Mouse (Mus musculus) embryonic facial prominence, embryonic 12.5 days (tissue): ENCODE measurements around the gene Selp. TPM values are rescaled to one million over a fixed set of nuclear protein-coding genes. Genes with fewer than 3 reads are reported as not detected.

ENCODE experiments used
- ATAC-seq: fragments of 200-750 bp; cut with Nextera tagmentation; 2 replicates; pipeline ENCODE4 v1.8.0; 2017; ENCODE audit not compliant: insufficient number of reproducible peaks, insufficient read depth, low FRiP score, low TSS enrichment
- H3K27ac ChIP-seq: fragments of 300-500 bp; sonication (generic); 2 replicates; pipeline ENCODE4 v1.5.1; 2016; ENCODE audit warnings: mild to moderate bottlenecking
- H3K27me3 ChIP-seq: fragments of 300-500 bp; sonication (generic); 2 replicates; pipeline ENCODE4 v1.6.1; 2016; ENCODE audit warnings: mild to moderate bottlenecking, moderate library complexity
- H3K36me3 ChIP-seq: fragments of 300-500 bp; sonication (generic); 2 replicates; pipeline ENCODE4 v1.6.1; 2016; ENCODE audit warnings: mild to moderate bottlenecking
- H3K4me1 ChIP-seq: fragments of 300-500 bp; sonication (generic); 2 replicates; pipeline ENCODE4 v1.6.1; 2016
- H3K4me2 ChIP-seq: fragments of 300-500 bp; sonication (generic); replicated peaks from 2 replicates; pipeline ENCODE4 v1.6.1; 2016; ENCODE audit warnings: mild to moderate bottlenecking, moderate library complexity
- H3K4me3 ChIP-seq: fragments of 300-500 bp; sonication (generic); 2 replicates; pipeline ENCODE4 v1.5.1; 2016; ENCODE audit warnings: mild to moderate bottlenecking
- H3K9ac ChIP-seq: fragments of 300-500 bp; sonication (generic); 2 replicates; pipeline ENCODE4 v1.6.1; 2016; ENCODE audit warnings: mild to moderate bottlenecking, moderate library complexity
- H3K9me3 ChIP-seq: fragments of 300-500 bp; sonication (generic); 2 replicates; pipeline ENCODE4 v1.6.1; 2016; ENCODE audit warnings: mild to moderate bottlenecking, moderate library complexity
- WGBS: fragments of 180-500 bp; shearing (Covaris S2); methylation state at CpG from one replicate; pipeline ENCODE4 v1.1.7; 2016; 5-methylcytosine and 5-hydroxymethylcytosine counted together
- polyA plus RNA-seq: library from polyadenylated mRNA; unstranded; fragments of >200 nt; fragmentation: Nextera tagmentation; extraction: Ambion mirVana; gene quantifications from 2 replicates; pipeline ENCODE4 v1.2.1, GENCODE M21; 2016

Selp gene
- not detected in 2 replicates for polyA plus RNA-seq

- no peak for ATAC-seq
- 69% methylated on average over 8 of the region's 8 CpGs for WGBS
Observed at GRCm38 (mm10) chr1:164114947-164115493, at the start of gene Selp. Selp (plus strand) TSS chr1:164115264.

DNA sequence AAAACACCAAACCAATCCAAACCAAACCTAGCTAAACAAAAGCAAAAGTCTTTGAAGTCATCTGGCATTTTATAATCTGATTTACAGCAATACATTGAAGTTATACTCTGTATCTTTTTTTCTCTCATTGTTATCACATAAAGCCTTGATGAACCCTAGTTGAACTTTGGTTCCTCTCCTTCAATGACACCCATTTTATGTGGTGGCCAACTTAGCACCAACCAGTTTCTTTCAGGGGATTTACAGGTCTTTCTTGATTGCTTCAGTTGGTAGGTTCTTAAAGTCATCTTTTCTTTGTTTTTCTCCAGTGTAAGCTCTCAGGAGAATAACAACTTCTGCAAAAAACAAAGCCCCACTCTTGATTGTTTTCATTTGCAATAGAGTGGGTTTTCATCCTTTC lies 45.8 kb upstream of the Selp start:
- no peak overlapping the region for H3K4me2 ChIP-seq
- no peaks in the 10 kb centered on the region for H3K36me3 ChIP-seq
- ATAC-seq: no peak
- no peak overlapping the region for H3K27ac ChIP-seq
- H3K9ac ChIP-seq: no peak overlapping the region
- H3K4me1 ChIP-seq: no peaks in the 10 kb centered on the region
- no peak overlapping the region for H3K4me3 ChIP-seq
- H3K9me3 ChIP-seq: no peaks in the 10 kb centered on the region
- no peaks in the 10 kb centered on the region for H3K27me3 ChIP-seq

More at GRCm38 (mm10) chr1:164114947-164115493, at the start of gene Selp:
- Histone ChIP-seq H3K4me2 (no peak within 1 kb of the TSS), H3K9me3 (no peaks in the 10 kb centered on the region), H3K4me3 (no peak within 1 kb of the TSS), H3K9ac (no peak within 1 kb of the TSS), H3K4me1 (no peaks in the 10 kb centered on the region), H3K27me3 (no peaks in the 10 kb centered on the region), H3K36me3 (no peaks in the 10 kb centered on the region), H3K27ac (no peak within 1 kb of the TSS)

- Histone ChIP-seq H3K4me2 (no peak overlapping the region), H3K4me1 (no peaks in the 10 kb centered on the region), H3K9ac (no peak overlapping the region), H3K27ac (no peak overlapping the region), H3K9me3 (no peaks in the 10 kb centered on the region), H3K4me3 (no peak overlapping the region), H3K27me3 (no peaks in the 10 kb centered on the region), H3K36me3 (no peaks in the 10 kb centered on the region)
- no peak for ATAC-seq
- WGBS: 83% methylated on average over 4 of the region's 4 CpGs
Observed at GRCm38 (mm10) chr1:164070461-164070860, 44.6 kb upstream of the Selp start.

GRCm38 (mm10) chr1:164071111-164071510 lies 44.0 kb upstream of the Selp start:
- Histone ChIP-seq H3K9ac (no peak overlapping the region), H3K4me1 (no peaks in the 10 kb centered on the region), H3K4me2 (no peak overlapping the region), H3K36me3 (no peaks in the 10 kb centered on the region), H3K27me3 (no peaks in the 10 kb centered on the region), H3K4me3 (no peak overlapping the region), H3K27ac (no peak overlapping the region), H3K9me3 (no peaks in the 10 kb centered on the region)
- no peak for ATAC-seq
- WGBS: 90% methylated on average over 7 of the region's 7 CpGs

DNA sequence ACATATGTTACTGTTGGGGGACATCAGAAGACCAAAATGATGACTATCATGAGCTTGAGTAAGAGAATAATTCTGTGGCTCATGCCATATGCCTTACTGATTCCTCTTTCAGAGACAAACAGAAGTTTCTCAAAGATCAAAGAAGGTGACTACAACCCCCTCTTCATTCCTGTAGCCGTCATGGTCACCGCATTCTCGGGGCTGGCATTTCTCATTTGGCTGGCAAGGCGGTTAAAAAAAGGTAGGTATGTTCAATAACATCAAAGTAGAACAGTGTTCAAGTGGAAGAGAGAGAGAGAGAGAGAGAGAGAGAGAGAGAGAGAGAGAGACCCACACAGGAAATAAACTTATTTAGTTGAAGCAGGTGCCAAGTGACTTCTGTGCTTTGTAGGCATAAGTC lies 43.1 kb upstream of the Selp start:
- no peak overlapping the region for H3K9ac ChIP-seq
- no peak overlapping the region for H3K4me3 ChIP-seq
- 88% methylated on average over 4 of the region's 4 CpGs for WGBS
- H3K27me3 ChIP-seq: no peaks in the 10 kb centered on the region
- no peaks in the 10 kb centered on the region for H3K36me3 ChIP-seq
- no peak overlapping the region for H3K27ac ChIP-seq
- no peaks in the 10 kb centered on the region for H3K9me3 ChIP-seq
- no peak overlapping the region for H3K4me2 ChIP-seq
- no peak for ATAC-seq
- no peaks in the 10 kb centered on the region for H3K4me1 ChIP-seq

DNA sequence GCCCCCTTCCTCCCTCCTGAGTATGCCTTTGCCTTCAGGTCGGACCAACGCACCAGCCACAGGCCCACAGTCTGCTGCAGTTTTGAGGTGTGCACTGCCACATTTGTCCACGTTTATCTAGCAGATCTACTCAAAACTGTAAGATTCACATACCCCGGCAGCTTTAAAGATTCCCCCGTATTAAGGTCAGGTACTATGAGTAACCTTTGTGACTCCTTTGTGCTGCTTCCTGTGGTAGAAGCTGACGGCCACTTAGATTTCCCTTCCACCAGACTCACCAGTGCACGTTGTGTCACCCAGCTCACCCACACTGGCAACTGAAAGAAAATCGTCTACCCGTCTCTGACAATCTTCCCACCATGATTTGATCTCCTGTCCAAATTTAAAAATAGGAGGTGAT lies 42.0 kb upstream of the Selp start:
- Histone ChIP-seq H3K9ac (no peak overlapping the region), H3K4me3 (no peak overlapping the region), H3K4me1 (no peaks in the 10 kb centered on the region), H3K9me3 (no peaks in the 10 kb centered on the region), H3K27me3 (no peaks in the 10 kb centered on the region), H3K27ac (no peak overlapping the region), H3K36me3 (no peaks in the 10 kb centered on the region), H3K4me2 (no peak overlapping the region)
- ATAC-seq: no peak
- WGBS: 88% methylated on average over 9 of the region's 9 CpGs

DNA sequence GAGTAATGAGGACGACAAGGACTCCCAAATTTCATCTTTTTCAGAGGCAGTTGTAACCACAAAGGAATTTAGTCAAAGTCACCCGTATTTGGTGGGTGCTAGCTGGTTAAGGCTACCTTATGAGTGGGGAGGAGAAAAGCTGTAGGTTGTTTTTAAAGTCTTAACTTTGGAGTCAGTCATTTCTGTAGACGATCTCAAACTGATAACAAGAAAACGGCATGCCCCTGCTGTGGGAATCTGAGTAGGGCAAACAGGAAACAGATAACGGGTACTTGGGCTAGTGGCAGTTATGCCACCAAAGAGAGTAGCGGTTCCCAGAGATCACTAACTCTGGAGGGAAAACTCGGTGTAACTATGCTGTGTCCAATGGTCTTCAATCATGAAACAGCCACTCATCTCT lies 41.3 kb upstream of the Selp start:
- H3K27ac ChIP-seq: no peak overlapping the region
- no peaks in the 10 kb centered on the region for H3K9me3 ChIP-seq
- H3K4me3 ChIP-seq: no peak overlapping the region
- ATAC-seq: no peak
- H3K9ac ChIP-seq: no peak overlapping the region
- no peaks in the 10 kb centered on the region for H3K27me3 ChIP-seq
- no peak overlapping the region for H3K4me2 ChIP-seq
- 82% methylated on average over 7 of the region's 7 CpGs for WGBS
- no peaks in the 10 kb centered on the region for H3K36me3 ChIP-seq
- H3K4me1 ChIP-seq: no peaks in the 10 kb centered on the region

DNA sequence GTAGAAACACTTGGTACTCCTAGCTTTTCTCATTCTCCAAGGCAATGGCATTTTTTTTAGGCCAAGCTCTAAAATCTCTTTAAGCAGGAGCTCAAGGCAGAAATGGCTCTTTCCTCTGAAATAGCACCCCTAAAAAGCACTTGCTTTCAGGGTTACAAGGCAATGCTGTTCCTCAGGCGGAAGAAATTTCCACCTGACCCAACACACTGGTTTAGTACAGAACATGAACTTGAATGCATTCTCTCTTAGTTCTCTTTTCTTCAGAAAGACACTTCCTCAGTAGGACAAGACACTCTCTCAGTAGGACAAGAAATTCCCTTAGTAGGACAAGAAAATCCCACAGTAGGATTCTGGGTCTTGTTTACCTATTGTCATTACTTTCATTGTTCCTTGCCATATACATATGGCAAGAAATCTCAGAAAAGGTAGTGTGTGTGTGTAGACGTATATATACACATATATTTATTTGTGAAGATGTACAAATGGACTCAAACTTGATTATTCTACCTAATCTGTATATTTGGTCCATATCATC lies 40.4 kb upstream of the Selp start:
- no peaks in the 10 kb centered on the region for H3K36me3 ChIP-seq
- no peaks in the 10 kb centered on the region for H3K9me3 ChIP-seq
- H3K4me3 ChIP-seq: no peak overlapping the region
- WGBS: 88% methylated on average over 2 of the region's 2 CpGs
- H3K9ac ChIP-seq: no peak overlapping the region
- ATAC-seq: no peak
- H3K4me1 ChIP-seq: no peaks in the 10 kb centered on the region
- no peak overlapping the region for H3K27ac ChIP-seq
- no peaks in the 10 kb centered on the region for H3K27me3 ChIP-seq
- no peak overlapping the region for H3K4me2 ChIP-seq

DNA sequence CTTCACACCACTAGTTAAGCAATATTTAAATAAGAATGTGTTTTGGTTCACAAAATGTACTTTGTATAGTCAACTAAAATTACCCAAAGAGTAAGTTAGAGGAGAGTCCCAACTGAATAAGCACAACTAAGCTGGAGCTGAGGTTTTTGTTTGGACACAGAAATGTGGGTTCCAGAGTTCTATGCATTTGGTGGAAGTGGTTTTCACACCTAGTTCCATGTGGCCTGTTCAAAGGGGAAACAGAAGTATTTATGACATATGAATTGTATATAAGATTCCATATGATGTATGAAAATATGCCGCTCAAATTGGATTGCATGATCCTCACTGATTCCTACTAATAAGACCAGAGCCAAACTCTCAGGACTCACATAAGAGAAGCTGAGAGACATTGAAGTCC lies 39.6 kb upstream of the Selp start:
- Histone ChIP-seq H3K4me3 (no peak overlapping the region), H3K9me3 (no peaks in the 10 kb centered on the region), H3K4me1 (no peaks in the 10 kb centered on the region), H3K36me3 (no peaks in the 10 kb centered on the region), H3K4me2 (no peak overlapping the region), H3K27me3 (no peaks in the 10 kb centered on the region), H3K27ac (no peak overlapping the region), H3K9ac (no peak overlapping the region)
- ATAC-seq: no peak
- 90% methylated on average over 1 of the region's 1 CpGs for WGBS

- Histone ChIP-seq H3K36me3 (no peaks in the 10 kb centered on the region), H3K9ac (no peak overlapping the region), H3K4me2 (no peak overlapping the region), H3K9me3 (no peaks in the 10 kb centered on the region), H3K4me3 (no peak overlapping the region), H3K4me1 (no peaks in the 10 kb centered on the region), H3K27ac (no peak overlapping the region), H3K27me3 (no peaks in the 10 kb centered on the region)
- 60% methylated on average over 1 of the region's 1 CpGs for WGBS
- no peak for ATAC-seq
Observed at GRCm38 (mm10) chr1:164076441-164076840, 38.6 kb upstream of the Selp start.

GRCm38 (mm10) chr1:164077031-164077430 lies 38.0 kb upstream of the Selp start:
- Histone ChIP-seq H3K4me2 (no peak overlapping the region), H3K4me3 (no peak overlapping the region), H3K9me3 (no peaks in the 10 kb centered on the region), H3K9ac (no peak overlapping the region), H3K36me3 (no peaks in the 10 kb centered on the region), H3K27ac (no peak overlapping the region), H3K27me3 (no peaks in the 10 kb centered on the region), H3K4me1 (no peaks in the 10 kb centered on the region)
- ATAC-seq: no peak
- 88% methylated on average over 3 of the region's 3 CpGs for WGBS

GRCm38 (mm10) chr1:164078323-164078741 lies 36.7 kb upstream of the Selp start:
- Histone ChIP-seq H3K4me2 (no peak overlapping the region), H3K9ac (no peak overlapping the region), H3K4me1 (no peaks in the 10 kb centered on the region), H3K27ac (no peak overlapping the region), H3K9me3 (no peaks in the 10 kb centered on the region), H3K27me3 (no peaks in the 10 kb centered on the region), H3K36me3 (no peaks in the 10 kb centered on the region), H3K4me3 (no peak overlapping the region)
- ATAC-seq: no peak
- WGBS: 90% methylated on average over 4 of the region's 4 CpGs

- Histone ChIP-seq H3K27me3 (no peaks in the 10 kb centered on the region), H3K9me3 (no peaks in the 10 kb centered on the region), H3K4me3 (no peak overlapping the region), H3K4me1 (no peaks in the 10 kb centered on the region), H3K27ac (no peak overlapping the region), H3K36me3 (no peaks in the 10 kb centered on the region), H3K4me2 (no peak overlapping the region), H3K9ac (no peak overlapping the region)
- 88% methylated on average over 11 of the region's 11 CpGs for WGBS
- no peak for ATAC-seq
Observed at GRCm38 (mm10) chr1:164079091-164079490, 36.0 kb upstream of the Selp start.
